Mouse (Mus musculus) olfactory bulb, adult 2 months (tissue): ENCODE data around the gene Tcf19.

Source experiments
- CTCF ChIP-seq: fragments of 200-500 bp; IDR thresholded peaks from 2 replicates; pipeline ENCODE4 v1.5.1; 2012; ENCODE audit warnings: low read depth, mild to moderate bottlenecking, low read length, moderate library complexity; ENCODE audit not compliant: insufficient read depth
- POLR2A ChIP-seq: fragments of 200-500 bp; IDR thresholded peaks from 2 replicates; pipeline ENCODE4 v1.6.1; 2012; ENCODE audit warnings: mild to moderate bottlenecking, low read depth, low read length, moderate library complexity; ENCODE audit not compliant: insufficient read depth

DNA sequence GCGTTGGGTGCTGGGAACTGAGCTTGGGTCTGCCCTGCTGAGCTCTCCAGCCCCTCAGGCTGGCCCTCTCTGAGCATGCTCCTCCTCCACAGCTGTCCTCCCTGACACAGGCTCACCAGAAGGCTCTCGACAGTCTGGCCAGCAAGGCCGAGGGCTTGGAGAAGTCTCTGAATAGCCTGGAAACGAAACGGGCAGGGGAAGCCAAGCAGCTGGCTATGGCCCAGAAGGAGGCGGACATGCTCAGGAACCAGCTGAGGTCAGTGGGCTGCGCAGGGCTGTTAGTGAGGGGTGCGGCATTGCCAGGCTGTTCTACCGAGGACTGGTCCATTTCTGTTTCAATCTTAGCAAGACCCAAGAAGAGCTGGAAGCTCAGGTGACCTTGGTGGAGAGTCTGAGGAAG is 7.7 kb upstream of the Tcf19 start:
- TF ChIP-seq CTCF = no peak
- TF ChIP-seq POLR2A = no peak
